Mouse (Mus musculus) stomach, embryonic 16.5 days (tissue): ENCODE measurements at regions not wholly inside any gene's neighbourhood (a gene's known extent, or its start where the extent isn't known, plus 50 kb on each side); places are given as distances from the start of the nearest gene placed in this dataset.

ENCODE experiments used
- ATAC-seq: fragments of 200-750 bp; cut with Nextera tagmentation; 2 replicates; pipeline ENCODE4 v1.8.0; 2017; ENCODE audit warnings: moderate number of reproducible peaks, moderate TSS enrichment; ENCODE audit not compliant: insufficient read depth, low FRiP score
- H3K27ac ChIP-seq: fragments of 300-500 bp; sonication (generic); 2 replicates; pipeline ENCODE4 v1.5.1; 2014; ENCODE audit warnings: low read length
- H3K27me3 ChIP-seq: fragments of 300-500 bp; sonication (generic); 2 replicates; pipeline ENCODE4 v1.6.1; 2014; ENCODE audit warnings: low read length, control low read depth, mixed read lengths; ENCODE audit not compliant: control insufficient read depth, insufficient read depth
- H3K36me3 ChIP-seq: fragments of 300-500 bp; sonication (generic); 2 replicates; pipeline ENCODE4 v1.6.1; 2014; ENCODE audit warnings: low read length; ENCODE audit not compliant: control insufficient read depth, insufficient read depth
- H3K4me1 ChIP-seq: fragments of 300-500 bp; sonication (generic); 2 replicates; pipeline ENCODE4 v1.6.1; 2014; ENCODE audit warnings: low read length, control low read depth, mixed read lengths; ENCODE audit not compliant: control insufficient read depth, insufficient read depth
- H3K4me2 ChIP-seq: fragments of 300-500 bp; sonication (generic); 2 replicates; pipeline ENCODE4 v1.6.1; 2014; ENCODE audit warnings: low read depth, low read length, mixed read lengths
- H3K4me3 ChIP-seq: fragments of 300-500 bp; sonication (generic); replicated peaks from 2 replicates; pipeline ENCODE4 v1.5.1; 2014; ENCODE audit warnings: mild to moderate bottlenecking, low read length
- H3K9ac ChIP-seq: fragments of 300-500 bp; sonication (generic); 2 replicates; pipeline ENCODE4 v1.6.1; 2014; ENCODE audit warnings: low read length
- H3K9me3 ChIP-seq: fragments of 300-500 bp; sonication (generic); replicated peaks from 2 replicates; pipeline ENCODE4 v1.6.1; 2016; ENCODE audit warnings: low read length, control low read depth; ENCODE audit not compliant: control insufficient read depth
- WGBS: fragments of 180-500 bp; shearing (Covaris S2); extraction: QIAGEN DNeasy Blood & Tissue Kit; methylation state at CpG from one replicate; pipeline ENCODE4 v1.1.7; 2014; 5-methylcytosine and 5-hydroxymethylcytosine counted together

DNA sequence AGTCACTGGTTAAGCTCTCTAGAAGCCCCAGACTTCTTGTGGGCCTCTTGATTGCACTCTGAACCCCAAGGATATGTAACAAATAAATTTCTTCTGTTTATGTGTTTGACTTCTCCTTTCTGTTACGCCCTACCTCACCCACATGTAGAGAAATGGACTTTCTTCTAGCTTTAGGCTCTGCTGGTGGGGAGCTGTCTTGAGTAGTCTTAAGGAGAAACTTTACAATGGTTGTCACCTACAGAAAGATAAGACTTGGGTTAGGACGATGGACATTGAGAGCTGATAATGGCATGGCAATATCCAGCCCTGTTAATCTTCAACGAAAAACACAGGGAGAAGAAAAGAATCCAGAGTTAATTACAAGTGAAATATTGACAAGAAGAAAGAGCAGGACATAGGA lies 416.1 kb downstream of the Dmrt2 start:
- H3K27me3 ChIP-seq, result no peaks in the 10 kb centered on the region
- no peak overlapping the region for H3K27ac ChIP-seq
- H3K4me1 ChIP-seq, result no peaks in the 10 kb centered on the region
- H3K4me3 ChIP-seq, result no peak overlapping the region
- H3K36me3 ChIP-seq, result no peaks in the 10 kb centered on the region
- no peak overlapping the region for H3K9ac ChIP-seq
- ATAC-seq, result no peak
- WGBS, result 69% methylated on average over 3 of the region's 3 CpGs
- no peaks in the 10 kb centered on the region for H3K9me3 ChIP-seq
- H3K4me2 ChIP-seq, result no peak overlapping the region

GRCm38 (mm10) chr19:26091386-26091785 lies 419.2 kb downstream of the Dmrt2 start:
- Histone ChIP-seq H3K4me3 (no peak overlapping the region), H3K9me3 (no peaks in the 10 kb centered on the region), H3K4me1 (no peaks in the 10 kb centered on the region), H3K27me3 (no peaks in the 10 kb centered on the region), H3K9ac (no peak overlapping the region), H3K27ac (no peak overlapping the region), H3K4me2 (no peak overlapping the region), H3K36me3 (no peaks in the 10 kb centered on the region)
- no peak for ATAC-seq
- WGBS, result 58% methylated on average over 8 of the region's 8 CpGs

DNA sequence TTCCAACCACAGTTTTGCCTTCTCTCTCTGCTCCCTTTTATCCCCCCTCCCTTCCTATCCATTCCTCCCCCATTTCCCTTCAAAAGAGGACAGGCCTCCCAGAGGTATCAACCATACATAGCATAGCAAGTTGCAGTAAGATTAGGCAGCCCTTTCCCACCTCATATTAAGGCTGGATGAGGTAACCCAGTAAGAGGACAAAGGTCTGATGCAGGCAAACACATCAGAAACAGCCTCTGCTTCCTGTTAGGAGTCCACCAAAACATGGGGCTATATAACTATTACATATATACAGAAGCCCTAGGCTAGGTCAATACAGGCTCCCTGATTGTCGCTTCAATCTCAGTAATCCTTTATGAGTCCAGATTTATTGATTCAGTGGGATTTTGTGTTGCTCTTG lies 421.6 kb downstream of the Dmrt2 start:
- no peak overlapping the region for H3K9ac ChIP-seq
- H3K4me1 ChIP-seq, result no peaks in the 10 kb centered on the region
- WGBS, result 93% methylated on average over 1 of the region's 1 CpGs
- H3K27ac ChIP-seq, result no peak overlapping the region
- H3K4me3 ChIP-seq, result no peak overlapping the region
- no peak for ATAC-seq
- H3K9me3 ChIP-seq, result no peaks in the 10 kb centered on the region
- H3K4me2 ChIP-seq, result no peak overlapping the region
- H3K36me3 ChIP-seq, result no peaks in the 10 kb centered on the region
- no peaks in the 10 kb centered on the region for H3K27me3 ChIP-seq

DNA sequence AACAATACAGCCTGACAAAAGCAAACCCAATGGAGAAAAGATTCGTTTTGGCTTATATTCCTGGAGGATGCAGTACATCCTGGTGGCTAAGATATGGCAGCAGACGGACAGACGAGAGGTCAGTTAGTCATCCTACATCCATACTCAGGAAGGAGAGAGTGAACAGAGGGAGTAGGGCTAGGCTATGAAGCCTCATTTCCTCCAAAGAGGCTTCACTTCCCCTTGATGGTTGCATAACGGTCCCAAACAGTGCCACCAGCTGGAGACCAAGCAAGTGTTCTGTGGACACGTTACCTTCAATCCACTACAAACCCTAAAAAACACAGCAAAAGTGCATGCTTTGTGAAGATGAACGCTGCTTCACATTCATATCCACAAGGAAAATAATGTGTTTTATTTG lies 442.1 kb downstream of the Dmrt2 start:
- no peak overlapping the region for H3K27ac ChIP-seq
- WGBS, result 81% methylated on average over 6 of the region's 6 CpGs
- no peaks in the 10 kb centered on the region for H3K27me3 ChIP-seq
- H3K4me1 ChIP-seq, result no peaks in the 10 kb centered on the region
- no peak for ATAC-seq
- H3K9me3 ChIP-seq, result no peaks in the 10 kb centered on the region
- H3K4me2 ChIP-seq, result no peak overlapping the region
- no peak overlapping the region for H3K9ac ChIP-seq
- no peak overlapping the region for H3K4me3 ChIP-seq
- no peaks in the 10 kb centered on the region for H3K36me3 ChIP-seq

GRCm38 (mm10) chr19:26128423-26128822 lies 456.2 kb downstream of the Dmrt2 start:
- Histone ChIP-seq H3K27me3 (no peaks in the 10 kb centered on the region), H3K9ac (no peak overlapping the region), H3K9me3 (no peaks in the 10 kb centered on the region), H3K4me3 (no peak overlapping the region), H3K27ac (no peak overlapping the region), H3K36me3 (no peaks in the 10 kb centered on the region), H3K4me1 (no peaks in the 10 kb centered on the region), H3K4me2 (no peak overlapping the region)
- no peak for ATAC-seq
- 67% methylated on average over 2 of the region's 2 CpGs for WGBS

DNA sequence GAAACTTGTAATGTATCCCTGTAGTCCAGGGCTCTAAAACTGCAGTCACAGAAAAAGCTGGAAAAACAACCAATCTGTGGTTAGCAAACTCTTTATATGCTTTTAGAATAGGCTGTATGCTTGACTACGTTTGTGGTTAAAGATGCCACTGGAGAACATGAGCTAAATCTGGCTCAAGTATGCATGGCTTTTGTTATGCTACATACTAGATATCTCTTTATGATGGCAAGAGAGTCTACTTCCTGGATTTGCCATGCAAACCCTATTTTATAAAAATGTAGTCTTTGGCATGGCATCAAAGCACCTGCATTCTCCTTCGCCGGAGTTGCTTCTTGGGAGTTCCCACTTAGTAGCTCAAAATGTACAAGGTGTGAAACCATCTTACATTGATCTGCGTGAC lies 462.2 kb downstream of the Dmrt2 start:
- WGBS, result 76% methylated on average over 4 of the region's 4 CpGs

GRCm38 (mm10) chr19:26135398-26136104 lies 463.3 kb downstream of the Dmrt2 start:
- H3K27ac ChIP-seq, result no peak overlapping the region
- H3K4me3 ChIP-seq, result no peak overlapping the region
- ATAC-seq, result no peak
- H3K27me3 ChIP-seq, result no peaks in the 10 kb centered on the region
- 31% methylated on average over 2 of the region's 2 CpGs for WGBS
- no peak overlapping the region for H3K4me2 ChIP-seq
- H3K36me3 ChIP-seq, result no peaks in the 10 kb centered on the region
- H3K4me1 ChIP-seq, result 0 out of 2 replicates have a peak, but pooled peaks cover 3% of the 10 kb centered on the region
- H3K9ac ChIP-seq, result no peak overlapping the region
- no peaks in the 10 kb centered on the region for H3K9me3 ChIP-seq

More for the DNA sequence above, 462.2 kb downstream of the Dmrt2 start:
- Histone ChIP-seq H3K9me3 (no peaks in the 10 kb centered on the region), H3K27ac (no peak overlapping the region), H3K36me3 (no peaks in the 10 kb centered on the region), H3K4me1 (0 out of 2 replicates have a peak, but pooled peaks cover 3% of the 10 kb centered on the region), H3K4me2 (no peak overlapping the region), H3K27me3 (no peaks in the 10 kb centered on the region), H3K4me3 (no peak overlapping the region), H3K9ac (no peak overlapping the region)
- no peak for ATAC-seq

- peak; percentile 71; the same call in 1 of the 2 replicates for ATAC-seq
- Histone ChIP-seq H3K4me1 (no peaks in the 10 kb centered on the region), H3K4me3 (no peak overlapping the region), H3K27ac (no peak overlapping the region), H3K9me3 (no peaks in the 10 kb centered on the region), H3K9ac (no peak overlapping the region), H3K36me3 (no peaks in the 10 kb centered on the region), H3K4me2 (no peak overlapping the region), H3K27me3 (no peaks in the 10 kb centered on the region)
- WGBS, result 35% methylated on average over 2 of the region's 2 CpGs
These were observed 464.2 kb upstream of the Smarca2 start for GRCm38 (mm10) chr19:26140647-26141046.

GRCm38 (mm10) chr19:26143539-26143938 lies 461.3 kb upstream of the Smarca2 start:
- H3K4me3 ChIP-seq, result no peak overlapping the region
- no peak overlapping the region for H3K4me2 ChIP-seq
- H3K9ac ChIP-seq, result no peak overlapping the region
- no peaks in the 10 kb centered on the region for H3K27me3 ChIP-seq
- H3K9me3 ChIP-seq, result no peaks in the 10 kb centered on the region
- no peak overlapping the region for H3K27ac ChIP-seq
- no peaks in the 10 kb centered on the region for H3K36me3 ChIP-seq
- WGBS, result 90% methylated on average over 2 of the region's 2 CpGs
- ATAC-seq, result no peak
- no peaks in the 10 kb centered on the region for H3K4me1 ChIP-seq
